Mouse (Mus musculus): ENCODE data around the gene Ugt1a1.

DNA sequence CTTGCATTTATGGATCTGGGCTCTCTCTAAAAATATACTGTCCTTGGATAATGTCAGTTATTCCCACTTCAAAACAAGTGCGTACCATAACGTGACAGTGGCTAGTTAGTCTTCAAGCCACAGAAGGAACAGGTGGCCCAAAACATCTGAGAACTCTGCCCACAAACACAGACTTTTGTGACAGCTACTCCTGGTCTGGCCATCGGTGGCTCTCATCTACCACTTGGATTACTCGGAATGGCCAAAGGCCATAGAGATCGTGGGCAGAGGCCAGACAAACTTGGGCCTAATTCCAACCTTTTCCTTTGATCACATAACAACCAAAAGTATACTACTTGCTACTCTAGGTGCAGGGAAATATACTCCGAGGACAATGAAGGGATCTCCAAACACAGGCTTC lies 56.3 kb downstream of the Ugt1a1 start:
- no peak for TF ChIP-seq CTCF (IDR thresholded peaks at IDR 0.05; ENCODE audit: control insufficient read depth, insufficient read depth, insufficient read length)
- no peak for TF ChIP-seq USF1 (IDR thresholded peaks at IDR 0.05; ENCODE audit: low read depth)
- no peak for TF ChIP-seq MAX (IDR thresholded peaks at IDR 0.05)
- TF ChIP-seq CEBPB (IDR thresholded peaks at IDR 0.05; ENCODE audit: low read depth), result no peak
- TF ChIP-seq MYOG (IDR thresholded peaks at IDR 0.05; ENCODE audit: control insufficient read depth, extremely low read depth, insufficient read length), result no peak
